Mouse (Mus musculus): ENCODE measurements around the gene Calhm2. TPM values are rescaled to one million over a fixed set of nuclear protein-coding genes. Genes with fewer than 3 reads are reported as not detected.
A peak's percentile ranks its signal among the peaks of the same experiment; 100 is the strongest.
"Not testable (repeated sequence)": the region's sequence is repeated elsewhere in the genome, so short reads cannot be mapped to it uniquely, and the experiment has no call there.

Gene Calhm2
- total RNA-seq, 4 experiments from 2014 or later = 2.4 to 4.5 (median 4.1) TPM

GRCm38 (mm10) chr19:47151332-47152061, 13.4 kb upstream of the Calhm2 start:
- DNase-seq (ENCODE audit: low spot score) = no peak

GRCm38 (mm10) chr19:47149854-47150253, 11.8 kb upstream of the Calhm2 start:
- DNase-seq (ENCODE audit: low spot score) = no peak

GRCm38 (mm10) chr19:47148267-47148847, 10.3 kb upstream of the Calhm2 start:
- no peak for DNase-seq (ENCODE audit: low spot score)

GRCm38 (mm10) chr19:47144154-47144553, 6.1 kb upstream of the Calhm2 start, which contains the start of gene Calhm1:
Gene Calhm1 (minus strand): TSS chr19:47144254.
- no peak for DNase-seq (ENCODE audit: low spot score)

- DNase-seq (ENCODE audit: low spot score) = no peak
Measured at GRCm38 (mm10) chr19:47142438-47142837, 4.3 kb upstream of the Calhm2 start.

- not testable (repeated sequence) for DNase-seq (ENCODE audit: low spot score)
Measured at GRCm38 (mm10) chr19:47139611-47140010, 1.5 kb upstream of the Calhm2 start.

- DNase-seq (ENCODE audit: low spot score) = peak; percentile 68
Measured at GRCm38 (mm10) chr19:47137051-47137581, 978 bp downstream of the Calhm2 start.

- no peak for DNase-seq (ENCODE audit: low spot score)
Measured at GRCm38 (mm10) chr19:47136170-47136569, 1.9 kb downstream of the Calhm2 start.

- no peak for DNase-seq (ENCODE audit: low spot score)
Measured at GRCm38 (mm10) chr19:47135568-47135967, 2.5 kb downstream of the Calhm2 start.

- DNase-seq (ENCODE audit: low spot score) = peak; percentile 16
Measured at GRCm38 (mm10) chr19:47133161-47133560, 4.9 kb downstream of the Calhm2 start.

GRCm38 (mm10) chr19:47130551-47131125, 7.5 kb downstream of the Calhm2 start:
- no peak for DNase-seq (ENCODE audit: low spot score)

GRCm38 (mm10) chr19:47128835-47129234, 9.3 kb downstream of the Calhm2 start:
- no peak for DNase-seq (ENCODE audit: low spot score)

- no peak for DNase-seq (ENCODE audit: low spot score)
Measured at GRCm38 (mm10) chr19:47128164-47128563, 9.9 kb downstream of the Calhm2 start.

- DNase-seq (ENCODE audit: low spot score) = no peak
Measured at GRCm38 (mm10) chr19:47122802-47123201, 15.3 kb downstream of the Calhm2 start.

GRCm38 (mm10) chr19:47121054-47121453, 17.0 kb downstream of the Calhm2 start:
- peak; percentile 44 for DNase-seq (ENCODE audit: low spot score)

GRCm38 (mm10) chr19:47118634-47119033, 19.5 kb downstream of the Calhm2 start:
- DNase-seq (ENCODE audit: low spot score) = no peak

- no peak for DNase-seq (ENCODE audit: low spot score)
Measured at GRCm38 (mm10) chr19:47104641-47105271, 33.3 kb downstream of the Calhm2 start.

- no peak for DNase-seq (ENCODE audit: low spot score)
Measured at GRCm38 (mm10) chr19:47101080-47101479, 37.0 kb downstream of the Calhm2 start.

- DNase-seq (ENCODE audit: low spot score) = peak; percentile 96
Measured at GRCm38 (mm10) chr19:47090550-47091156, 47.4 kb downstream of the Calhm2 start, which contains the start of the genes Usmg5 and Pdcd11. Gene Usmg5 (minus strand): TSS chr19:47090647. Gene Pdcd11 (plus strand): TSS chr19:47090768.

- no peak for DNase-seq (ENCODE audit: low spot score)
Measured at GRCm38 (mm10) chr19:47089718-47090525, 48.2 kb downstream of the Calhm2 start.

- DNase-seq (ENCODE audit: low spot score) = no peak
Measured at GRCm38 (mm10) chr19:47088226-47088625, 49.9 kb downstream of the Calhm2 start.

Data from heart, adult 8-10 months (tissue).